Mouse (Mus musculus): ENCODE results near the gene Herc2. TPM values are rescaled to one million over a fixed set of nuclear protein-coding genes. Genes with fewer than 3 reads are reported as not detected.
A peak's percentile ranks its signal among the peaks of the same experiment; 100 is the strongest.
"Not testable (repeated sequence)": the region's sequence is repeated elsewhere in the genome, so short reads cannot be mapped to it uniquely, and the experiment has no call there.

Herc2 gene
- 18.7 and 19.4 TPM in 2 replicates for polyA plus RNA-seq (2012; rRNA removed)

DNA sequence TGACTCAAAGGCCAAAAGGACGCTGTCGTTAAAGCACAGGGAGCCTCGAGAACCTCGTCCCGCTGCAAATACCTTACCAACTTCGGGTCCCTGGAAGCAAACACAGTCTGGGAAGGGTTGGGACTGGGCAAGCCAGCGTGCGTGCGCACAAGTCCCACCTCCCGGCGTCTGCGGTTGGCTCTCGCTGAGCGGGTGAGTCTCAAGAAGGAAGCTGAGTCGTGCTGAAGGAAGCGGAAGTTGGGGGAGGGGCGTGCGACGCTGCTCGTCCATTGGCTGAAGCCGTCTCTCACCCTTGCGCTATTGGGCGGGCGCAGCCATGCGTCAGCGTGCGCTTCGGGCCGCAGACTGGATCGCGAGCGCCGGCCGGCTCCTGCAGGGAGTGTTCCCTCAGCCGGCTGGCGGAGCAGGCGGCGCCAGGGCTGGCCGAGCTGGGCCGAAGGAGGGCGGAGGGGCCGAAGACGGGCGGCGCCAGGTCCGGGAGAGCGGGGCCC, at the start of gene Herc2:
Herc2 (plus strand) TSS at position 366 of the 491 bp plus-strand sequence.
- no peaks in the 10 kb centered on the region; the same call in 1 of the 2 replicates for H3K4me1 ChIP-seq (ENCODE audit: control insufficient read depth, insufficient read depth, insufficient read length)
- peak within 1 kb of the TSS; percentile 68 for H3K27ac ChIP-seq (ENCODE audit: insufficient read depth, low read length)
- under 1% methylated on average over 47 of the region's 47 CpGs for WGBS
- H3K27me3 ChIP-seq (ENCODE audit: control insufficient read depth, insufficient read depth, low read length), result no peaks in the 10 kb centered on the region
- peak; percentile 95 to 96 for DNase-seq (ENCODE audit: low read depth in 1 of 2, low spot score in 2 of 2)
- peaks cover 1% of the 10 kb centered on the region for H3K36me3 ChIP-seq (ENCODE audit: control insufficient read depth, insufficient read depth, low read length)
- TF ChIP-seq CTCF (IDR thresholded peaks at IDR 0.05; ENCODE audit: extremely low read depth, insufficient read depth, insufficient read length, insufficient replicate concordance) (no peak), POLR2A (IDR thresholded peaks at IDR 0.05; ENCODE audit: low read depth, low read length) (peak; percentile 84)
- peak within 1 kb of the TSS; percentile 66 for H3K4me3 ChIP-seq (ENCODE audit: extremely low read depth, insufficient read depth, insufficient read length)

DNA sequence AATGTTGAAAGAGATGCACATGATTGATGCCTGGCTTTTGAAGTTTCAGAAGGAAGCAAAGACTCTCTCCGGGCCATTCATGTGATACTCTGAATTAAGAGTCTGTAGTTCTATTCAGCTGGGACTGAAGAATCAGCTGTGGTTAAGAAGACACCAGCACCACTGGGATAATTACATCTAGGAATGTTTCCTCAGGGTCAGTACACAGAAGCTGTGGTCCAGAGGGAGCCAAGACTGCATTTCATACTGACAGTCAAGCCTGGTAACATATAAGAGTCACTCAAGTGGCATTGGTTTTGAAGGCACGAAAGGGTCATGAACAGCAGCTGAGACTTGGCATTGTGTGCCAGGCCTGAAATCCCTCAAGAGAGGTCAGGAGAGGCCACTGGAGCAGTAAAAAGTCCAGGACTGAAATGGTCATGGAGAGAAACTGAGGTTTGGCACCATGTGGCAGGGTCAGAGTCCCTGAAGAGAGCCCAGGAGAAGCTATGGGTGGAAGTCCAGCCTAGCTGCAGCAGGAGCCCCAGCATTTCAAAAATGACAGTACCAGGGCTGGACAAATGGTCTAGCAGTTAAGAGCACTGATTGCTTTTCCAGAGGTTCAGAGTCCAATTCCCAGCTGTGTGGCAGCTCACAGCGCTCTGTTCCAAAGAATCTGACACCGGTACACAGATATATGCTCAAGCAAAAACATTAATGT, 39.5 kb upstream of the Herc2 start:
- no peak for DNase-seq (ENCODE audit: low read depth in 1 of 2, low spot score in 2 of 2)
- no peak overlapping the region for H3K4me3 ChIP-seq (ENCODE audit: extremely low read depth, insufficient read depth, insufficient read length)
- WGBS, result 91% methylated on average over 4 of the region's 4 CpGs
- no peak overlapping the region for H3K27ac ChIP-seq (ENCODE audit: insufficient read depth, low read length)
- H3K36me3 ChIP-seq (ENCODE audit: control insufficient read depth, insufficient read depth, low read length), result no peaks in the 10 kb centered on the region
- TF ChIP-seq CTCF (IDR thresholded peaks at IDR 0.05; ENCODE audit: extremely low read depth, insufficient read depth, insufficient read length, insufficient replicate concordance) (no peak), POLR2A (IDR thresholded peaks at IDR 0.05; ENCODE audit: low read depth, low read length) (no peak)
- no peaks in the 10 kb centered on the region for H3K27me3 ChIP-seq (ENCODE audit: control insufficient read depth, insufficient read depth, low read length)
- no peaks in the 10 kb centered on the region for H3K4me1 ChIP-seq (ENCODE audit: control insufficient read depth, insufficient read depth, insufficient read length)

DNA sequence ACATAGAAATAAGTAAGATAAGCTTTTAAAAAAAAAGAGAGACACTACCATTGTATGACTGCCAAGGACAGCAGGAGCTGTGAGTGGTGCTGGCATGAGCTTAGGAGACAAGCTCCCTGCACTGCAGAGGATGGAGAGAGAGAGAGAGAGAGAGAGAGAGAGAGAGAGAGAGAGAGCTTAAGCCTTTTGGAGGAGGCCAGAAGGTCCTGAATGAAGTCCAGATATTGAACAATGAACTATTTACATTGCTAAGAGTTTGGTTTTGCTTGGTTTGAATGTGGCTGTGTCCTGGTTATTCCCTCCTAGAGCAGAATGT, 39.0 kb upstream of the Herc2 start:
- TF ChIP-seq POLR2A (IDR thresholded peaks at IDR 0.05; ENCODE audit: low read depth, low read length) (no peak), CTCF (IDR thresholded peaks at IDR 0.05; ENCODE audit: extremely low read depth, insufficient read depth, insufficient read length, insufficient replicate concordance) (no peak)
- no peaks in the 10 kb centered on the region for H3K36me3 ChIP-seq (ENCODE audit: control insufficient read depth, insufficient read depth, low read length)
- no peak for DNase-seq (ENCODE audit: low read depth in 1 of 2, low spot score in 2 of 2)
- H3K4me3 ChIP-seq (ENCODE audit: extremely low read depth, insufficient read depth, insufficient read length), result no peak overlapping the region
- H3K4me1 ChIP-seq (ENCODE audit: control insufficient read depth, insufficient read depth, insufficient read length), result no peaks in the 10 kb centered on the region
- no peak overlapping the region for H3K27ac ChIP-seq (ENCODE audit: insufficient read depth, low read length)
- H3K27me3 ChIP-seq (ENCODE audit: control insufficient read depth, insufficient read depth, low read length), result no peaks in the 10 kb centered on the region

GRCm38 (mm10) chr7:56013261-56014001, 36.6 kb upstream of the Herc2 start:
- TF ChIP-seq CTCF (IDR thresholded peaks at IDR 0.05; ENCODE audit: extremely low read depth, insufficient read depth, insufficient read length, insufficient replicate concordance) (no peak), POLR2A (IDR thresholded peaks at IDR 0.05; ENCODE audit: low read depth, low read length) (no peak)
- Histone ChIP-seq H3K27me3 (ENCODE audit: control insufficient read depth, insufficient read depth, low read length) (no peaks in the 10 kb centered on the region), H3K36me3 (ENCODE audit: control insufficient read depth, insufficient read depth, low read length) (no peaks in the 10 kb centered on the region), H3K4me3 (ENCODE audit: extremely low read depth, insufficient read depth, insufficient read length) (no peak overlapping the region), H3K27ac (ENCODE audit: insufficient read depth, low read length) (no peak overlapping the region), H3K4me1 (ENCODE audit: control insufficient read depth, insufficient read depth, insufficient read length) (no peaks in the 10 kb centered on the region)
- no peak for DNase-seq (ENCODE audit: low read depth in 1 of 2, low spot score in 2 of 2)
- 95% methylated on average over 14 of the region's 14 CpGs for WGBS

DNA sequence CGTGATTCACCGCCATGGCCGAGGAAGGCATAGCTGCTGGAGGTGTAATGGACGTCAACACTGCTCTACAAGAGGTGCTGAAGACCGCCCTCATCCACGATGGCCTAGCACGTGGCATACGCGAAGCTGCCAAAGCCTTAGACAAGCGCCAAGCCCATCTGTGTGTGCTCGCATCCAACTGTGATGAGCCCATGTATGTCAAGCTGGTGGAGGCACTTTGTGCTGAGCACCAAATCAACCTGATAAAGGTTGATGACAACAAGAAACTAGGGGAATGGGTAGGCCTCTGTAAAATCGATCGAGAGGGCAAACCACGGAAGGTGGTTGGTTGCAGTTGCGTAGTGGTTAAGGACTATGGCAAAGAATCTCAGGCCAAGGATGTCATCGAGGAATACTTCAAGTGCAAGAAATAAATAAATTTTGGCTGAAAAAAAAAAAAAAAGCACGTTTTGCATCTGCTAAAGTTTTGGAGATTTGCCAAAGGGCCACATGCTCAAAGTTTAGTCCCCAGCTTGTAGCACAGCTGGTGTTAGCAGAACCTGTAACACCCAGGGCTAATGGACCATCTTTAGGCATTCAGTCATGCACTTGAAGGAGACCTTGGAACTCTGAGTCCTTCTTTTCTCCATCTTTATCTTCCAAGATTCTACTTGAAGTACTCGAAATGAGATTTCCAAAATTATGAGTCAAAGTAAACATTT, 35.8 kb upstream of the Herc2 start:
- H3K27me3 ChIP-seq (ENCODE audit: control insufficient read depth, insufficient read depth, low read length); H3K4me1 ChIP-seq (ENCODE audit: control insufficient read depth, insufficient read depth, insufficient read length); H3K4me3 ChIP-seq (ENCODE audit: extremely low read depth, insufficient read depth, insufficient read length); DNase-seq (ENCODE audit: low read depth in 1 of 2, low spot score in 2 of 2); H3K36me3 ChIP-seq (ENCODE audit: control insufficient read depth, insufficient read depth, low read length); H3K27ac ChIP-seq (ENCODE audit: insufficient read depth, low read length): not testable (repeated sequence)
- 91% methylated on average over 9 of the region's 18 CpGs for WGBS

DNA sequence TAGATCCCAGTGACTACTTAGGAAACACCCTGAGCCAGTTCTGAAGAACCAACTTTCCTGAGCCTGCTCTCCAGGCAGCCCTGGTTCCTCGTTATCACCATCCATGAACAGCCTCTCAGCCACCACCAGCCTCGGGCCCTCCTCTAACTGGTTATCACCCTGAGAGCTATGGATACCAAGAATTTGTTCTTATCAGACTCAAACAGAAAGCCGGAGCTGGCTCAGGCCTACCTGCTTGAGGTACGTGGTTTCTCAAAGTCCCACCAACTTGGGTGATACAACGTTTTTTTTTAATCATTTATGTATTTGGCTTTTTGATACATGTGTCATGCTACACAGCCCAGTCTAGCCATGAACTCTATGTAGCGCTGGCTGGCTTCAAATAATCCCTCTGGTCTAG, 34.8 kb upstream of the Herc2 start:
- TF ChIP-seq CTCF (IDR thresholded peaks at IDR 0.05; ENCODE audit: extremely low read depth, insufficient read depth, insufficient read length, insufficient replicate concordance) (no peak), POLR2A (IDR thresholded peaks at IDR 0.05; ENCODE audit: low read depth, low read length) (no peak)
- Histone ChIP-seq H3K4me1 (ENCODE audit: control insufficient read depth, insufficient read depth, insufficient read length) (peaks cover 2% of the 10 kb centered on the region; the same call in 1 of the 2 replicates), H3K4me3 (ENCODE audit: extremely low read depth, insufficient read depth, insufficient read length) (no peak overlapping the region), H3K27me3 (ENCODE audit: control insufficient read depth, insufficient read depth, low read length) (peaks cover 8% of the 10 kb centered on the region), H3K36me3 (ENCODE audit: control insufficient read depth, insufficient read depth, low read length) (no peaks in the 10 kb centered on the region), H3K27ac (ENCODE audit: insufficient read depth, low read length) (peak overlapping the region; percentile 8; the same call in 1 of the 2 replicates)
- DNase-seq (ENCODE audit: low read depth in 1 of 2, low spot score in 2 of 2), result no peak
- 77% methylated on average over 6 of the region's 6 CpGs for WGBS

All from spleen, adult 2 months (tissue).